Mouse (Mus musculus) CH12.LX (cell line): ENCODE measurements at regions not wholly inside any gene's neighbourhood (a gene's known extent, or its start where the extent isn't known, plus 50 kb on each side); places are given as distances from the start of the nearest gene placed in this dataset.

Experiments
- DNase-seq: peaks from one replicate; pipeline ENCODE4 v3.0.0-alpha.2; 2013; ENCODE audit errors: extremely low read depth
- H3K27ac ChIP-seq: 2 replicates; pipeline ENCODE4 v1.5.1; 2012; ENCODE audit warnings: low read depth, mild to moderate bottlenecking, control low read depth, moderate library complexity; ENCODE audit not compliant: insufficient read depth
- H3K27me3 ChIP-seq: replicated peaks from 2 replicates; pipeline ENCODE3; 2012; ENCODE audit warnings: inconsistent platforms
- H3K36me3 ChIP-seq, 2 experiments: replicated peaks in 1 of 2; 2 replicates each; pipeline versions ENCODE3 to v1.6.1; 2012; ENCODE audit warnings: inconsistent platforms in 1 of 2, low read length in 1 of 2, mild to moderate bottlenecking in 1 of 2, mixed read lengths in 1 of 2, moderate library complexity in 1 of 2; ENCODE audit not compliant: control insufficient read depth in 1 of 2, insufficient read depth in 1 of 2
- H3K4me1 ChIP-seq, 2 experiments: 2 replicates each; pipeline ENCODE4 v1.6.1; 2012; ENCODE audit warnings: inconsistent platforms in 1 of 2, moderate library complexity in 1 of 2; ENCODE audit not compliant: insufficient read depth in 2 of 2, control insufficient read depth in 1 of 2
- H3K4me2 ChIP-seq: 2 replicates; pipeline ENCODE4 v1.6.1; 2012; ENCODE audit warnings: low read depth, mild to moderate bottlenecking, control low read depth; ENCODE audit not compliant: poor library complexity, insufficient read depth, severe bottlenecking
- H3K4me3 ChIP-seq, 3 experiments: fragments of 150-350 bp in 1 of 3; sonication (generic) in 1 of 3; replicated peaks in 1 of 3; 2 replicates each; pipeline versions ENCODE3 to v1.5.1; 2011 to 2012; ENCODE audit warnings: low read depth in 2 of 3, low read length in 2 of 3, mild to moderate bottlenecking in 2 of 3, moderate library complexity in 2 of 3, control low read depth in 1 of 3, improper control_type of control experiment in 1 of 3, inconsistent platforms in 1 of 3, mixed read lengths in 1 of 3; ENCODE audit not compliant: poor library complexity in 1 of 3
- H3K79me2 ChIP-seq: replicated peaks from 2 replicates; pipeline ENCODE4 v1.6.1; 2012; ENCODE audit warnings: mild to moderate bottlenecking, moderate library complexity; ENCODE audit not compliant: control insufficient read depth, poor library complexity, insufficient read depth, severe bottlenecking; ENCODE audit errors: extremely low read depth
- H3K9ac ChIP-seq: 2 replicates; pipeline ENCODE4 v1.6.1; 2012; ENCODE audit warnings: low read depth, mild to moderate bottlenecking, control low read depth, moderate library complexity; ENCODE audit not compliant: insufficient read depth
- H3K9me3 ChIP-seq: replicated peaks from 2 replicates; pipeline ENCODE3; 2012; ENCODE audit warnings: low read length, inconsistent platforms, mixed read lengths
- BHLHE40 ChIP-seq: IDR thresholded peaks from 2 replicates; pipeline ENCODE4 v1.6.1; 2011; ENCODE audit warnings: mild to moderate bottlenecking, low read depth, low read length, improper control_type of control experiment
- CHD2 ChIP-seq: IDR thresholded peaks from 2 replicates; pipeline ENCODE4 v1.6.1; 2011; ENCODE audit warnings: low read length, improper control_type of control experiment
- CTCF ChIP-seq, 2 experiments: IDR thresholded peaks in 1 of 2; conservative IDR thresholded peaks in 1 of 2; 2 replicates each; pipeline ENCODE4 v1.5.1; 2011 to 2012; ENCODE audit warnings: low read depth in 2 of 2, low read length in 2 of 2, improper control_type of control experiment in 1 of 2, inconsistent platforms in 1 of 2, mild to moderate bottlenecking in 1 of 2, moderate library complexity in 1 of 2
- E2F4 ChIP-seq: IDR thresholded peaks from 2 replicates; pipeline ENCODE4 v1.6.1; 2011; ENCODE audit warnings: low read depth, low read length, improper control_type of control experiment; ENCODE audit not compliant: insufficient replicate concordance
- EP300 ChIP-seq: IDR thresholded peaks from 2 replicates; pipeline ENCODE4 v1.6.1; 2011; ENCODE audit warnings: low read length, improper control_type of control experiment
- HCFC1 ChIP-seq: IDR thresholded peaks from 2 replicates; pipeline ENCODE4 v1.6.1; 2012; ENCODE audit warnings: low read depth, mild to moderate bottlenecking, inconsistent platforms, low read length, improper control_type of control experiment
- JUN ChIP-seq: IDR thresholded peaks from 2 replicates; pipeline ENCODE4 v1.6.1; 2011; ENCODE audit warnings: low read depth, mild to moderate bottlenecking, low read length, improper control_type of control experiment, moderate library complexity; ENCODE audit not compliant: insufficient read depth
- JUND ChIP-seq: conservative IDR thresholded peaks from 2 replicates; pipeline ENCODE4 v1.6.1; 2011; ENCODE audit warnings: low read depth, low read length, improper control_type of control experiment
- KAT2A ChIP-seq: IDR thresholded peaks from 2 replicates; pipeline ENCODE4 v1.6.1; 2012; ENCODE audit warnings: low read length, improper control_type of control experiment, inconsistent platforms; ENCODE audit not compliant: insufficient replicate concordance
- MAFK ChIP-seq: IDR thresholded peaks from 2 replicates; pipeline ENCODE4 v1.6.1; 2011; ENCODE audit warnings: low read length, improper control_type of control experiment; ENCODE audit not compliant: insufficient replicate concordance
- MAX ChIP-seq: IDR thresholded peaks from 2 replicates; pipeline ENCODE4 v1.6.1; 2011; ENCODE audit warnings: low read length, improper control_type of control experiment
- MEF2A ChIP-seq: IDR thresholded peaks from 2 replicates; pipeline ENCODE4 v1.6.1; 2014; ENCODE audit warnings: low read depth, mild to moderate bottlenecking, inconsistent platforms, low read length, improper control_type of control experiment, borderline replicate concordance
- MXI1 ChIP-seq: IDR thresholded peaks from 2 replicates; pipeline ENCODE4 v1.6.1; 2011; ENCODE audit warnings: mild to moderate bottlenecking, low read depth, low read length, improper control_type of control experiment
- MYC ChIP-seq: IDR thresholded peaks from 2 replicates; pipeline ENCODE4 v1.6.1; 2011; ENCODE audit warnings: low read depth, mild to moderate bottlenecking, improper control_type of control experiment, low read length
- NRF1 ChIP-seq: IDR thresholded peaks from 2 replicates; pipeline ENCODE4 v1.6.1; 2014; ENCODE audit warnings: low read depth, mild to moderate bottlenecking, inconsistent platforms, low read length, improper control_type of control experiment, moderate library complexity
- POLR2AphosphoS2 ChIP-seq: IDR thresholded peaks from 2 replicates; pipeline ENCODE4 v1.6.1; 2011; ENCODE audit warnings: low read depth, low read length, improper control_type of control experiment
- RAD21 ChIP-seq: IDR thresholded peaks from 2 replicates; pipeline ENCODE4 v1.6.1; 2011; ENCODE audit warnings: low read depth, mild to moderate bottlenecking, low read length, improper control_type of control experiment, moderate library complexity
- RCOR1 ChIP-seq: conservative IDR thresholded peaks from 2 replicates; pipeline ENCODE4 v1.6.1; 2012; ENCODE audit warnings: low read depth, mild to moderate bottlenecking, inconsistent platforms, low read length, improper control_type of control experiment
- SIN3A ChIP-seq: IDR thresholded peaks from 2 replicates; pipeline ENCODE4 v1.6.1; 2012; ENCODE audit warnings: low read length, improper control_type of control experiment, inconsistent platforms
- SMC3 ChIP-seq: IDR thresholded peaks from 2 replicates; pipeline ENCODE4 v1.6.1; 2011; ENCODE audit warnings: low read depth, low read length, improper control_type of control experiment
- TBP ChIP-seq: conservative IDR thresholded peaks from 2 replicates; pipeline ENCODE4 v1.6.1; 2011; ENCODE audit warnings: low read depth, low read length, improper control_type of control experiment
- TCF12 ChIP-seq: IDR thresholded peaks from 2 replicates; pipeline ENCODE4 v1.6.1; 2014; ENCODE audit warnings: low read depth, mild to moderate bottlenecking, inconsistent platforms, low read length, improper control_type of control experiment
- UBTF ChIP-seq: IDR thresholded peaks from 2 replicates; pipeline ENCODE4 v1.6.1; 2012; ENCODE audit warnings: low read depth, mild to moderate bottlenecking, inconsistent platforms, low read length, improper control_type of control experiment, moderate library complexity
- USF1 ChIP-seq: IDR thresholded peaks from 2 replicates; pipeline ENCODE4 v1.6.1; 2014; ENCODE audit warnings: low read depth, mild to moderate bottlenecking, inconsistent platforms, low read length, improper control_type of control experiment
- USF2 ChIP-seq: conservative IDR thresholded peaks from 2 replicates; pipeline ENCODE4 v1.6.1; 2011; ENCODE audit warnings: low read depth, low read length, improper control_type of control experiment
- ZC3H11A ChIP-seq: IDR thresholded peaks from 2 replicates; pipeline ENCODE4 v1.6.1; 2012; ENCODE audit warnings: low read depth, mild to moderate bottlenecking, inconsistent platforms, low read length, improper control_type of control experiment
- ZNF384 ChIP-seq: IDR thresholded peaks from 2 replicates; pipeline ENCODE4 v1.6.1; 2012; ENCODE audit warnings: low read depth, low read length, improper control_type of control experiment, inconsistent platforms
- dilution Hi-C: fragments of 300-500 bp; cut with MboI; formaldehyde crosslinking; loops from 2 replicates; pipeline ENCODE4 v1.14.3; 2020; ENCODE audit warnings: low sequenced_read_pairs; ENCODE audit not compliant: extremely low pct_unique_long_range_greater_than_20kb, extremely low pct_ligation_motif_present
- in situ Hi-C: fragments of 300-500 bp; cut with MboI; formaldehyde crosslinking; loops from 3 replicates; pipeline ENCODE4 v1.14.3; 2019; ENCODE audit warnings: low sequenced_read_pairs, low pct_ligation_motif_present, low pct_unique_long_range_greater_than_20kb, mixed read lengths

- no peak overlapping the region for H3K9ac ChIP-seq
- H3K9me3 ChIP-seq = no peaks in the 10 kb centered on the region
- H3K79me2 ChIP-seq = no peaks in the 10 kb centered on the region
- no peaks in the 10 kb centered on the region for H3K36me3 ChIP-seq
- H3K4me3 ChIP-seq = no peak overlapping the region
- H3K4me1 ChIP-seq = no peaks in the 10 kb centered on the region
- H3K27ac ChIP-seq = no peak overlapping the region
- dilution Hi-C loops (no loop called here), in situ Hi-C loops (no loop called here)
- H3K4me2 ChIP-seq = no peak overlapping the region
- peaks cover 89% of the 10 kb centered on the region for H3K27me3 ChIP-seq
- TF ChIP-seq HCFC1 (no peak), JUN (no peak), SMC3 (no peak), USF2 (no peak), SIN3A (no peak), E2F4 (no peak), CTCF (conservative IDR thresholded peaks at IDR 0.05 in 1 of 2, IDR thresholded peaks at IDR 0.05 in 1 of 2; ENCODE audit: low read depth in 2 of 2, low read length in 2 of 2) (no peak), USF1 (no peak), MEF2A (no peak), CHD2 (no peak), POLR2AphosphoS2 (no peak), MAFK (no peak), MAX (no peak), KAT2A (no peak), RAD21 (no peak), MXI1 (no peak), RCOR1 (no peak), JUND (no peak)
- no peak for DNase-seq
These were observed 89.8 kb downstream of the Kif26a start for GRCm38 (mm10) chr12:112235841-112236240.

GRCm38 (mm10) chr12:112237061-112237490, 91.1 kb downstream of the Kif26a start:
- dilution Hi-C loops = no loop called here
- no peaks in the 10 kb centered on the region for H3K4me1 ChIP-seq
- no peaks in the 10 kb centered on the region for H3K79me2 ChIP-seq
- H3K9me3 ChIP-seq = no peaks in the 10 kb centered on the region
- no peaks in the 10 kb centered on the region for H3K36me3 ChIP-seq
- no peak overlapping the region for H3K4me3 ChIP-seq
- in situ Hi-C loops = no loop called here
- no peak overlapping the region for H3K9ac ChIP-seq
- no peak for DNase-seq
- no peak overlapping the region for H3K4me2 ChIP-seq
- TF ChIP-seq TBP = no peak
- TF ChIP-seq UBTF = no peak
- TF ChIP-seq MEF2A = no peak
- TF ChIP-seq SMC3 = no peak
- TF ChIP-seq TCF12 = no peak
- no peak for TF ChIP-seq BHLHE40
- no peak for TF ChIP-seq EP300
- no peak for TF ChIP-seq NRF1
- TF ChIP-seq KAT2A = no peak
- no peak for TF ChIP-seq ZC3H11A
- TF ChIP-seq HCFC1 = no peak
- TF ChIP-seq CTCF (conservative IDR thresholded peaks at IDR 0.05 in 1 of 2, IDR thresholded peaks at IDR 0.05 in 1 of 2; ENCODE audit: low read depth in 2 of 2, low read length in 2 of 2) = no peak
- no peak for TF ChIP-seq ZNF384
- TF ChIP-seq JUND = no peak
- TF ChIP-seq MYC = no peak
- TF ChIP-seq, all 38 proteins: peak for 0
- Histone ChIP-seq H3K27me3 (peaks cover 86% of the 10 kb centered on the region), H3K27ac (no peak overlapping the region)
